Mouse (Mus musculus): ENCODE measurements around the gene Irgc1.

- peak; percentile 59 to 73 (median 60) for TF ChIP-seq CTCF (IDR thresholded peaks at IDR 0.05 in 2 of 3, conservative IDR thresholded peaks at IDR 0.05 in 1 of 3; ENCODE audit: control insufficient read depth in 1 of 3, insufficient read depth in 1 of 3, low read depth in 2 of 3, low read length in 3 of 3, poor library complexity in 1 of 3, severe bottlenecking in 1 of 3)
- no peak for TF ChIP-seq POLR2A (IDR thresholded peaks at IDR 0.05; ENCODE audit: control insufficient read depth in 1 of 2, insufficient read depth in 1 of 2, low read depth in 1 of 2, low read length in 2 of 2, poor library complexity in 1 of 2)
- TF ChIP-seq TAL1 (IDR thresholded peaks at IDR 0.05; ENCODE audit: low read length), result no peak
- no peak for TF ChIP-seq USF1 (IDR thresholded peaks at IDR 0.05; ENCODE audit: low read depth, low read length)
- no peak for TF ChIP-seq BHLHE40 (IDR thresholded peaks at IDR 0.05; ENCODE audit: borderline replicate concordance, low read depth, low read length)
- no peak for TF ChIP-seq RAD21 (IDR thresholded peaks at IDR 0.05; ENCODE audit: low read depth, low read length)
- no peak for TF ChIP-seq SIN3A (IDR thresholded peaks at IDR 0.05; ENCODE audit: low read length)
- no peak for TF ChIP-seq MEF2A (IDR thresholded peaks at IDR 0.05; ENCODE audit: extremely low read depth, insufficient replicate concordance, low read depth, low read length, poor library complexity, severe bottlenecking)
- no peak for TF ChIP-seq HCFC1 (IDR thresholded peaks at IDR 0.05; ENCODE audit: low read depth, low read length)
- no peak for TF ChIP-seq CHD2 (IDR thresholded peaks at IDR 0.05; ENCODE audit: low read length)
These were observed 48.8 kb upstream of the Irgc1 start for GRCm38 (mm10) chr7:24500929-24501328.

Data from MEL (cell line).